Mouse (Mus musculus) cerebellum, adult 8-10 months (tissue): ENCODE results near the gene Slain2.
A peak's percentile ranks its signal among the peaks of the same experiment; 100 is the strongest.
"Not testable (repeated sequence)": the region's sequence is repeated elsewhere in the genome, so short reads cannot be mapped to it uniquely, and the experiment has no call there.

Experiments used
- DNase-seq: peaks from one replicate; pipeline ENCODE4 v3.0.0; 2022

Slain2 gene

DNA sequence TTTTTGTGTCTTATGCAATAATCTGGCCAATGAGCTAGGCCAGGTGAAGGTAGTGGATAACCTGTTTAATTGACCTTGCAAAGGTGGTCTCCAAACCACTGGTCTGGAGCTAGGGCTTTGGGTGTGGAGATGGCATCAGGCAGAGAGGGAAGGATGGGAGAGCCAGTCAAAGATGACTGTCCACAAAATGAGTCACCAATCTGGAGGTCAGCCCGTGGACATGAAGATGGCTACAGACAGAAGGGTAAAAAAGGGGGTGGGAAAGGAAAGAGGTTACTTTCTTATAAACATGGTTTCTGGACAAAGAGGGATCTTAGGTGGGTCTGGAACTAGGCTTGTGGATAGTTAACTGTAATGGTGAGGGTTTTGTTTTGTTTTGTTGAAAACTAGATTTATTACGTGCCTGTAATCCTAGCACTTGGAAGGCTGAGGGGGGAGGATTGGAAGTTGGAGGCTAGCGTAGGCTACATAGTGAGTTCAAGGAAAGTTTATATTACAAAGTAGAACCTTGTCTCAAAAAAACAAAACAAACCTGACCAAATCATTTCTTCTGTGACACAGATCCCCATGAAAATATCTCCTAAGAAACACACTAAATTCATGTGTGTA lies 40.0 kb downstream of the Slain2 start:
- no peak for DNase-seq

DNA sequence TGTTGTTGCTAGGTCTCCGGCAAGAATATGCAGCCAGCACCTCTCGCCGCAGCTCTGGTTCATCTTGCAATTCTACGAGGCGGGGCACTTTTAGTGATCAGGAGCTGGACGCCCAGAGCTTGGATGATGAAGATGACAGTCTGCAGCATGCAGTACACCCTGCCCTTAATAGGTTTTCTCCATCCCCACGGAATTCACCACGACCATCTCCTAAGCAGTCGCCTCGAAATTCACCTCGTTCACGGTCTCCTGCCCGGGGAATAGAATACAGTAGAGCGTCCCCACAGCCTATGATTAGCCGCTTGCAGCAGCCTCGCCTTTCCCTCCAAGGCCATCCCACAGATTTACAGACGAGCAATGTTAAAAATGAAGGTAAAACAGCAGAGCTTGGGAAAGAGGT lies 43.2 kb downstream of the Slain2 start:
- no peak for DNase-seq

GRCm38 (mm10) chr5:72960096-72960495 lies 46.0 kb downstream of the Slain2 start:
- DNase-seq: no peak

DNA sequence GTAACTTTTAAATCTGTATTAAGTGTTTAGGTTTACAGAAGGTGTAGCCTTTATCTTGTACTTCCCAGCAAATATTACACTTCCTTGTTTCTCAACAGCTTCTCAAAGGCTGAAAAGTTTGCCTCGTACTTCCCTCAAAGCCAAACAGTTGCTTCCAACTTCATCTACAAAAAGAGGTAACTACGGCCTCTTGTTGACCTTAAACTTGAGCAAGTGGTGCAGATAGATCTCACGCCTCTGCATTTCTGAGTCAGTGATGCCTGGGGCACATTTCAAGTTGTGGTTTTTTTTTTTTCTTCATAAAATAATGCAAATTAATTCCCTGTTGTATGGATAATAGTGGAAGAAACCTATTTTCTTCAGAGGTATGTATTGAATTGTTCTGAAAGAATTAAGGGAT lies 51.6 kb downstream of the Slain2 start:
- DNase-seq: no peak

- DNase-seq: no peak
Measured at GRCm38 (mm10) chr5:72972435-72972834, 58.3 kb downstream of the Slain2 start.

DNA sequence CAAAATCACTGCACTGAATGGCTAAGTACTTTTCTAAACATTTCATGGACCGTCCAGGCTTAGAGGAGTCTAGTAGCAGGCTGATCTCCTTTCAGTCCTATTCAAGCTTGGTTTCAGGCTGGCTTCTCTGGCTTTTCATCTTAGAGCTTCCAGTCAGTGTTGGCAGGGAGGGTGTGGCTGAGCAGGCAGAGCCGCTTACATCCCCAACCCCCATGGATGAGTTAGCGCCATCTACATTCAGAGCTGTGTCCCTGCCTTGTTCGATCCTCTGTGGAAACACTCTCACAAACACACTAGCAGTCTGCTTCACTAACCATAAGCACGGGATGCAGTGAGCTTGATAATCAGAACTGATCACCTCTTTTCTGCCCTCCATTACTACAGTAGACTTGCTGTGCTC lies 58.8 kb downstream of the Slain2 start:
- DNase-seq: no peak

- DNase-seq: no peak
Measured at GRCm38 (mm10) chr5:72974602-72975001, 60.5 kb downstream of the Slain2 start, which contains the start of gene Gm10135. Gm10135 (minus strand) TSS chr5:72974702.

- no peak for DNase-seq
Measured at GRCm38 (mm10) chr5:72975996-72976395, 61.9 kb downstream of the Slain2 start.

DNA sequence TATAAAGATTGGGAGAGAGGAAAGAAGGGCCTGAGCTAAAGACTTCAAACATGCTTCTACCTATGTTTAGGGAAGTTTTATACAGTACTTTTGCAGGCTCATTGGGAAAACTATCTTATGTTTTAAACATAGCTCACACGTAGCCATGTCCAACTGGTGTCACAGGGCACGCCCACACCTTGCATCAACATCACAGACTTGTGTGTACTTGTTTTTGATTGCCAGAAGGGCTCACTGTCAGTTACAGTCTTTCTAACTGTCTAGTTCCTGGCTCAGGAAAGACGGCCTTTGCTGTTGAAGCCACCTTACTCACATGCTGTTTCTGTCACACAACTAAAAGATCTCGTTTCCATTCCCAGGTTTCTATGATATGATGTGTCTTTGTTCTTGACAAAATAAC lies 62.4 kb downstream of the Slain2 start:
- no peak for DNase-seq

GRCm38 (mm10) chr5:72984091-72984490 lies 70.0 kb downstream of the Slain2 start:
- peak; percentile 13 for DNase-seq

DNA sequence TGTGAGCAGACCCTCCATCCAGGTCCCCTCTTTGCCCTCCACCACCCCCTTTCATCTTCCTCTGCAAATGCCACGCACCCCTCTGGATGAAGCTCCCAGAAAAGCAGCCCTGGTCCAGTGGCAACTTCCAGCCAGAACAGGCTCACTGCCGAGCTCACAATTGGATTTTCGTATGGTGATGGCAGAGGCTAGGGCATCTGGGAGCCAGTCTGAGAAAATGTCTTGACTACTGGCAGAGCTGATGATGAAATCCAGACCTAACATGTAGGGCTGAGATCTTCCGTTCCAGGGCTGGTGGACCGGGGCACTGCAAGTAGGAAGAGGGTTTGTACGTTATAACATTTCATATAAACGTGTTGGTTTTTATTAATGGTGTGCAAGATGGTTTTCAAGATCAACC lies 73.7 kb downstream of the Slain2 start:
- no peak for DNase-seq

- no peak for DNase-seq
Measured at GRCm38 (mm10) chr5:72989756-72990155, 75.7 kb downstream of the Slain2 start.

DNA sequence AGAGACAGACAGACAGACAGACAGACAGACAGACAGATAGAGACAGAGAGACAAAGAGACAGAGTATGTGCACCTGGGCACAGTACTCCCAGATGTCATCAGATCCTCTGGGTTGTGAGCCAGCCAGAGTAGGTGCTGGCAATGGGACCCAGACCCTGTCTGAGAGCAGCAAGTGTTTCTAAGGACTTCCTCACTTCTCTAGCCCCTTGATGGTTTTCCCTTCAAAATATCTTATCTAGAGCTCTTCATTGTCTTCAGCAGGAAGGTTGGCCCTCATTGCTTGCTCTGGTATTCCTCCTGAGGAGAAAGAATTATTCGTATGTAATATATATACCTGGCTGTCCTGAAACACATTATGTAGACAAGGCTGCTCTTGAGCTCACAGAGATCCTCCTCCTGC lies 78.4 kb downstream of the Slain2 start:
- DNase-seq: no peak

DNA sequence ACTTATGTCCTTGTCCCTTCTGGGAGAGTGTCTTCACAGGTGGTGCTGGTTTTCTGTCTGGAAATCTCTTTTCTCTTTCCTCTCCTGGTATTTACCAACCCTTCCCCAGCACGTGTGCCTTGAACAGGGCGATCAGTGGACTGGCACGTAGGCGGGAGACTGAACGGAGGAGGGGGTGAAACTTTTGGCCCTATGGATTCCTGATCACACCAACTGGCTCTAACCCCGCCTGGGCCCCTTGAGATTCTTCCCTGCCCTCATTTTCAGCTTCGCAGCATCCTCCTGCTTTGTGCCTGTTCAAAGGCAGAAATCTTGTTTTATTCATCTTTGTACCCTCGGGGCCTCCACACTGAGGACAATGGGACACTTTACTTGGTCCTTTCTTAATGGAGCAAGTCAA lies 80.3 kb downstream of the Slain2 start:
- DNase-seq: no peak

DNA sequence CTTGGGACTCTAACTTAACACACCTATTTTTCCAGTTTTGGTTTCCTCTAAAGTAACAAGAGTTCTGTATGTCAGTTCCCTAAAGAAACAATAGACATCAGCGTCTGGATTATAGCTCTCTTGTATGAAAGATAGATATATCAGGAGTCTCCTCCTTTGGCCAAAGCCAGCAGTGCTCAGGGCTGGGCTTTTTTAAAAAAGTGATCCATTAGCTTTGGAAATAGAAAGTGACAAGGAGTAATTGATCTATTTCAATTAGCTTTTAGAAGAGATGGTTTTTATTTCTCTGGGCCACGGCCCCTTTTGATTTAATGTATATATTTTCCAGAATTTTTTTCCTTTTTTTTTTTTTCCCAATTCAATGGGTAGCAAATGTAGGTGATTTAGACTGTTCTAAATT lies 80.8 kb downstream of the Slain2 start:
- DNase-seq: no peak

GRCm38 (mm10) chr5:72995379-72995778 lies 81.3 kb downstream of the Slain2 start:
- no peak for DNase-seq

- not testable (repeated sequence) for DNase-seq
Measured at GRCm38 (mm10) chr5:72998546-72998945, 84.4 kb downstream of the Slain2 start.

DNA sequence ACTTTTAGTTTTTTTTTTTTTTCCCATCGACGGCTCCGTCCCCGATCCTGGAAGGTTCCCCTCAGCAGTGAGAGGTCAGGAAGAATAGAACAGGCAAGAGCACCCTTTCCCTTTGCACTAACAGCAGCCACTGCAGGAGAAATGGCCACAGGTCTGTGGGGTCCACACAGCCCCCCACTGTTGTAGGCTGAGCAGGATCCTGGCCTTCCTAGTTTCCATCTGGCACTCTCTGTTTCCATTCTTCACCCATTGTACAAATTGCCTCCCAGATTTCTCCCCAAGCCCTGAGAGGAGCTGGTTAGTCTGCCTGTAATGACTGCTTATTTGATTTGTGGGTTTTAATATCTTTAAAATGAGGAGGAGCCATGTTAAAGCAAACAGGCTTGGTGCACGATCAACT lies 89.9 kb downstream of the Slain2 start:
- DNase-seq: no peak

GRCm38 (mm10) chr5:73006784-73007581 lies 92.9 kb downstream of the Slain2 start, which contains the start of gene Slc10a4:
Slc10a4 (plus strand) TSS chr5:73006883.
- DNase-seq: no peak

- DNase-seq: no peak
Measured at GRCm38 (mm10) chr5:73007582-73007959, 93.5 kb downstream of the Slain2 start.

DNA sequence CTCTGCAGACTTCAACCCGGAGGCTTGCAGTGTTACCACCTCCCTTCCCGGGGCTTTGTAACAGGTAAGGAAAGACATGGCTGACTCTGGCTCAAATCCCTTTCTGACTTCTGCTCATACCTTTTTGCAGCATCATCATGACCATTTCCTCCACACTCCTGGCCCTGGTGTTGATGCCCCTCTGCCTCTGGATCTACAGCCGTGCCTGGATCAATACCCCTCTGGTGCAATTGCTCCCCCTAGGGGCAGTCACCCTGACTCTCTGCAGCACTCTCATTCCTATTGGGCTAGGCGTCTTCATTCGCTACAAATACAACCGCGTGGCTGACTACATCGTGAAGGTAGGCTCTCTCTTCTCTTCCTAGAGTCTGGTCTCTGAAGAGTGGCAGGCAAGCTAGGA lies 94.1 kb downstream of the Slain2 start:
- not testable (repeated sequence) for DNase-seq

GRCm38 (mm10) chr5:73011806-73012205 lies 97.7 kb downstream of the Slain2 start:
- not testable (repeated sequence) for DNase-seq

DNA sequence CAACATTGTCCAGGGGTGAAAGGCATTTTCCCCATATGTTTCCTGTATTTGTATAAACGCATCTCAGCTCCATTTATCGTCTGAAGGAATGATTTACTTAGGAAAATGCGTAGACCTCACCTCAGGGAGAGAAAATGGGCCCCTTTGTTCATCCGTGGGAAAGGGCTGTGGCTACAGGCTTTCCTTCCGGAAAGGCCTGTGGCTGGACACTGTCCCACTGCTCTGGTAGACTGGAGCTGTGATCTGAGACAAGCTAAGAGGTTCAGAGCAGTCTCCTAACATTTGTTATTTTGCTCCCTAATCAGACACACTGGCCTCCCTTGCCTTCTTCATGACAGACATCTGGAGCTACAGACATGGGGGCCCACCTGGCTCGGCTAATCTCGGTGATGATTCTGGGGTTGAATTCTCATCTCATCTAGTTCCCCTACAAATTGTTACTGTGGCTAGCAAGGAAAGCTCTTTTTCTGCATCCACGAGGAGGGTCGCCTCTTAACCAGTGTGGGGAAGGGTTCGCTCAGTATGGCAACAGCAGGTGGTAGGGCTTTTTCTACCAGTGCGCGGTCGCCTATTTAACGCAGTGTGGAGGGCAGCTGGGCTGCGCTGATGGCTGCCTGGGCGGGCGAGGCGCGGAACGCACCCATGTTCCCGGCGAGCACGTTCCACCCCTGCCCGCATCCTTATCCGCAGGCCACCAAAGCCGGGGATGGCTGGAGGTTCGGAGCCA lies 98.9 kb downstream of the Slain2 start:
- not testable (repeated sequence) for DNase-seq
